In genomic region chr4:100096596-100097181, GRCm38 (mm10) we compare ENCODE assay signal across 8 mouse cellular contexts. TPM values are rescaled to one million over a fixed set of nuclear protein-coding genes. Genes with fewer than 3 reads are reported as not detected.
DNase-seq lines count a peak whose midpoint lies in the region; ATAC-seq and TF ChIP-seq lines count a peak whose summit lies in the region.

No protein-coding gene starts in this region.

- peak overlapping the region; percentile 86 for H3K9ac ChIP-seq in embryonic facial prominence, embryonic 14.5 days (ENCODE audit: low read depth, low read length)
- peak overlapping the region; percentile 48; the same call in 1 of the 2 replicates for H3K9ac ChIP-seq in hindbrain, embryonic 15.5 days
- H3K9ac ChIP-seq in liver, embryonic 12.5 days, result no peak overlapping the region
- H3K9ac ChIP-seq in neural tube, embryonic 15.5 days (replicated peaks), result peak overlapping the region; percentile 44

- no peak for ATAC-seq in cerebellum, adult (ENCODE audit: insufficient number of reproducible peaks, low FRiP score, low TSS enrichment)
- peak; percentile 12; the same call in 1 of the 2 replicates for ATAC-seq in embryonic facial prominence, embryonic 14.5 days (ENCODE audit: low read depth)
- no peak for ATAC-seq in hindbrain, embryonic 15.5 days (ENCODE audit: low FRiP score, low read depth)
- ATAC-seq in liver, embryonic 12.5 days, result no peak
- no peak for ATAC-seq in neural tube, embryonic 15.5 days (ENCODE audit: low FRiP score)

- H3K27me3 ChIP-seq in cerebellum, adult 2 months (ENCODE audit: control insufficient read depth, insufficient read depth, low read length), result no peaks in the 10 kb centered on the region
- 0 out of 2 replicates have a peak, but pooled peaks cover 5% of the 10 kb centered on the region for H3K27me3 ChIP-seq in embryonic facial prominence, embryonic 14.5 days (replicated peaks; ENCODE audit: control insufficient read depth, insufficient read depth, low read length)
- peaks cover 4% of the 10 kb centered on the region; the same call in 1 of the 2 replicates for H3K27me3 ChIP-seq in hindbrain, embryonic 15.5 days
- peaks cover 59% of the 10 kb centered on the region for H3K27me3 ChIP-seq in liver, embryonic 12.5 days (replicated peaks)
- H3K27me3 ChIP-seq in neural tube, embryonic 15.5 days (replicated peaks), result 0 out of 2 replicates have a peak, but pooled peaks cover 8% of the 10 kb centered on the region

- no peaks in the 10 kb centered on the region for H3K36me3 ChIP-seq in embryonic facial prominence, embryonic 14.5 days (ENCODE audit: control insufficient read depth, insufficient read depth, low read length)
- no peaks in the 10 kb centered on the region for H3K36me3 ChIP-seq in hindbrain, embryonic 15.5 days
- no peaks in the 10 kb centered on the region for H3K36me3 ChIP-seq in liver, embryonic 12.5 days
- H3K36me3 ChIP-seq in neural tube, embryonic 15.5 days, result no peaks in the 10 kb centered on the region

- peak overlapping the region; percentile 38 for H3K27ac ChIP-seq in cerebellum, adult 2 months (ENCODE audit: insufficient read depth, low read length)
- H3K27ac ChIP-seq in embryonic facial prominence, embryonic 14.5 days (replicated peaks; ENCODE audit: low read depth, low read length), result peak overlapping the region; percentile 93
- no peak overlapping the region for H3K27ac ChIP-seq in hindbrain, embryonic 15.5 days (replicated peaks)
- no peak overlapping the region for H3K27ac ChIP-seq in liver, embryonic 12.5 days
- H3K27ac ChIP-seq in neural tube, embryonic 15.5 days (replicated peaks), result no peak overlapping the region

- H3K4me3 ChIP-seq in cerebellum, adult 2 months (replicated peaks; ENCODE audit: insufficient read depth, low read depth, low read length), result peak overlapping the region; percentile 95
- peak overlapping the region; percentile 88 for H3K4me3 ChIP-seq in embryonic facial prominence, embryonic 14.5 days (ENCODE audit: low read depth, low read length)
- H3K4me3 ChIP-seq in hindbrain, embryonic 15.5 days, result peak overlapping the region; percentile 60
- peak overlapping the region; percentile 58 for H3K4me3 ChIP-seq in liver, embryonic 12.5 days
- H3K4me3 ChIP-seq in neural tube, embryonic 15.5 days (replicated peaks), result peak overlapping the region; percentile 64

- no peaks in the 10 kb centered on the region for H3K4me1 ChIP-seq in cerebellum, adult 2 months (ENCODE audit: control insufficient read depth, insufficient read depth, low read length)
- peaks cover 21% of the 10 kb centered on the region for H3K4me1 ChIP-seq in embryonic facial prominence, embryonic 14.5 days (ENCODE audit: control insufficient read depth, insufficient read depth, low read length)
- H3K4me1 ChIP-seq in hindbrain, embryonic 15.5 days (replicated peaks), result peaks cover 19% of the 10 kb centered on the region
- H3K4me1 ChIP-seq in liver, embryonic 12.5 days, result no peaks in the 10 kb centered on the region
- H3K4me1 ChIP-seq in neural tube, embryonic 15.5 days, result peaks cover 22% of the 10 kb centered on the region

- H3K9me3 ChIP-seq in embryonic facial prominence, embryonic 14.5 days (ENCODE audit: control insufficient read depth, low read length), result no peaks in the 10 kb centered on the region
- H3K9me3 ChIP-seq in hindbrain, embryonic 15.5 days, result no peaks in the 10 kb centered on the region
- no peaks in the 10 kb centered on the region for H3K9me3 ChIP-seq in liver, embryonic 12.5 days (replicated peaks)
- no peaks in the 10 kb centered on the region for H3K9me3 ChIP-seq in neural tube, embryonic 15.5 days (replicated peaks)

- WGBS in cerebellum, adult 2 months, result 6% methylated on average over 21 of the region's 21 CpGs
- WGBS in embryonic facial prominence, embryonic 14.5 days, result under 1% methylated on average over 21 of the region's 21 CpGs
- WGBS in hindbrain, embryonic 15.5 days, result under 1% methylated on average over 21 of the region's 21 CpGs
- WGBS in liver, embryonic 12.5 days (ENCODE audit: insufficient replicate concordance), result 6% methylated on average over 21 of the region's 21 CpGs
- 2% methylated on average over 21 of the region's 21 CpGs for WGBS in neural tube, embryonic 15.5 days

- peak; percentile 45 to 60 for DNase-seq in cerebellum, adult 2 months
- DNase-seq in Muller cell, postnatal 12 days (ENCODE audit: inconsistent ontology term), result peak; percentile 62
- DNase-seq in embryonic facial prominence, embryonic 14.5 days (ENCODE audit: low spot score), result peak; percentile 62
- DNase-seq in left cerebral cortex, postnatal 36 days (ENCODE audit: low spot score in 2 of 2), result no peak

- 0 out of 2 replicates have a peak, but pooled peaks have one; percentile 15 for TF ChIP-seq CTCF in cerebellum, adult 2 months (IDR thresholded peaks at IDR 0.05; ENCODE audit: borderline replicate concordance, insufficient read depth, low read depth, low read length)

- intact Hi-C loops in left cerebral cortex, postnatal 36 days (cut with DNase I), result loop anchor here (5.0 kb wide), 1 partner anchor 441 kb away; no protein-coding TSS in a partner anchor

- H3K4me2 ChIP-seq in embryonic facial prominence, embryonic 14.5 days (ENCODE audit: low read depth, low read length), result peak overlapping the region; percentile 77
- peak overlapping the region; percentile 79 for H3K4me2 ChIP-seq in hindbrain, embryonic 15.5 days
- H3K4me2 ChIP-seq in liver, embryonic 12.5 days, result peak overlapping the region; percentile 73
- H3K4me2 ChIP-seq in neural tube, embryonic 15.5 days, result peak overlapping the region; percentile 91

- no peak for TF ChIP-seq POLR2A in cerebellum, adult 2 months (IDR thresholded peaks at IDR 0.05; ENCODE audit: borderline replicate concordance, insufficient read depth, low read length)

RNA-seq across cellular contexts. Expression of gene Ror1, which starts 1.1 kb away (rescaled TPM):
- 3.8 and 4.8 TPM in 2 replicates for polyA plus RNA-seq in cerebellum, adult 2 months (2012; rRNA removed)
- polyA plus RNA-seq in embryonic facial prominence, embryonic 14.5 days (2014; fragmentation: Nextera tagmentation; extraction: Ambion mirVana), result 10.2 and 13.0 TPM in 2 replicates
- 1.6 and 1.9 TPM in 2 replicates for polyA plus RNA-seq in hindbrain, embryonic 15.5 days (2015; fragmentation: Nextera tagmentation; extraction: Ambion mirVana)
- 1.4 TPM in 2 replicates for polyA plus RNA-seq in liver, embryonic 12.5 days (2016; fragmentation: Nextera tagmentation; extraction: Ambion mirVana)
- 1.2 and 2.5 TPM in 2 replicates for polyA plus RNA-seq in neural tube, embryonic 15.5 days (2015; fragmentation: Nextera tagmentation; extraction: Ambion mirVana)
- total RNA-seq in left cerebral cortex, postnatal 36 days (2021), result under 1 TPM; 0.59 to 0.93 TPM

Comparison
In these comparisons a context has a peak if more than half of its experiments do, and no peak if none do; other contexts are left out.
1. DNase-seq: peak in cerebellum, adult 2 months (2 of 2), Muller cell, postnatal 12 days (single experiment) and embryonic facial prominence, embryonic 14.5 days (single experiment); none in left cerebral cortex, postnatal 36 days (0 of 2).
2. H3K27ac ChIP-seq: peak in cerebellum, adult 2 months (single experiment) and embryonic facial prominence, embryonic 14.5 days (single experiment); none in hindbrain, embryonic 15.5 days (single experiment), liver, embryonic 12.5 days (single experiment) and neural tube, embryonic 15.5 days (single experiment).
3. Peak in every context shown above with its lines, with median percentiles within 50 percentile points of each other: H3K4me3 ChIP-seq and H3K4me2 ChIP-seq.